Mouse (Mus musculus) forebrain, embryonic 12.5 days (tissue): Measurements from ENCODE around the gene Adra2c. TPM values are rescaled to one million over a fixed set of nuclear protein-coding genes. Genes with fewer than 3 reads are reported as not detected.

Experiments
- ATAC-seq: fragments of 200-750 bp; cut with Nextera tagmentation; 2 replicates; pipeline ENCODE4 v1.8.0; 2017; ENCODE audit warnings: moderate TSS enrichment; ENCODE audit not compliant: low FRiP score
- H3K27ac ChIP-seq: fragments of 300-500 bp; sonication (generic); 2 replicates; pipeline ENCODE4 v1.5.1; 2016; ENCODE audit warnings: mild to moderate bottlenecking
- H3K27me3 ChIP-seq: fragments of 300-500 bp; sonication (generic); 2 replicates; pipeline ENCODE4 v1.6.1; 2016; ENCODE audit warnings: mild to moderate bottlenecking
- H3K36me3 ChIP-seq: fragments of 300-500 bp; sonication (generic); replicated peaks from 2 replicates; pipeline ENCODE4 v1.6.1; 2016; ENCODE audit warnings: mild to moderate bottlenecking
- H3K4me1 ChIP-seq: fragments of 300-500 bp; sonication (generic); 2 replicates; pipeline ENCODE4 v1.6.1; 2016
- H3K4me2 ChIP-seq: fragments of 300-500 bp; sonication (generic); 2 replicates; pipeline ENCODE4 v1.6.1; 2016; ENCODE audit warnings: mild to moderate bottlenecking, moderate library complexity
- H3K4me3 ChIP-seq: fragments of 300-500 bp; sonication (generic); replicated peaks from 2 replicates; pipeline ENCODE4 v1.5.1; 2016; ENCODE audit warnings: mild to moderate bottlenecking
- H3K9ac ChIP-seq: fragments of 300-500 bp; sonication (generic); 2 replicates; pipeline ENCODE4 v1.6.1; 2016; ENCODE audit warnings: mild to moderate bottlenecking
- H3K9me3 ChIP-seq: fragments of 300-500 bp; sonication (generic); 2 replicates; pipeline ENCODE4 v1.6.1; 2016
- WGBS: fragments of 180-500 bp; shearing (Covaris S2); methylation state at CpG from one replicate; pipeline ENCODE4 v1.1.7; 2016; 5-methylcytosine and 5-hydroxymethylcytosine counted together
- polyA plus RNA-seq: library from polyadenylated mRNA; unstranded; fragments of >200 nt; fragmentation: Nextera tagmentation; extraction: Ambion mirVana; gene quantifications from 2 replicates; pipeline ENCODE4 v1.2.1, GENCODE M21; 2016

The Adra2c gene
- 0.10 TPM in 1 of 2 replicates, not detected in the other for polyA plus RNA-seq

DNA sequence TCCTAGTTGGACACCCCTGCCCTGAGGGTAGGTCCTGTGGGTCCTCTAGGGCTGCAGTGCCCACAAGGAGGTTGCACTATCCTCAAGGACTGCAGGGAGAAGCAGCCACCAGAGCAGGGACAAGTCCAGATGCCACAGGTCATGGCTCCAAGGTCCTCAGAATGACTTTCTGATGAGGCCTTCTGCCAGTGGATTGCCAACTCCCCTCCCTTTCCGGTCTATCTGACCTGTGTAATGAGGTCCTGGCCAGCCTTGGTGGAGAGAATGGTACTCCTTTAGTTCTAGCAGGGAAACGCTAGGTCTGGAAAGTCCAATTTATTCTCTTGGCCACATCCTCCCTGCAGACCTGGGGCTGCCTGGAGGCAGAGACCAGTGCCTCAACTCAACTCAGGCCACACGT lies at the start of gene Adra2c:
TSS of gene Adra2c (plus strand) at position 301 of the 400 bp plus-strand sequence.
- no peak within 1 kb of the TSS for H3K27ac ChIP-seq
- peak within 1 kb of the TSS; percentile 44; the same call in 1 of the 2 replicates for H3K9ac ChIP-seq

DNA sequence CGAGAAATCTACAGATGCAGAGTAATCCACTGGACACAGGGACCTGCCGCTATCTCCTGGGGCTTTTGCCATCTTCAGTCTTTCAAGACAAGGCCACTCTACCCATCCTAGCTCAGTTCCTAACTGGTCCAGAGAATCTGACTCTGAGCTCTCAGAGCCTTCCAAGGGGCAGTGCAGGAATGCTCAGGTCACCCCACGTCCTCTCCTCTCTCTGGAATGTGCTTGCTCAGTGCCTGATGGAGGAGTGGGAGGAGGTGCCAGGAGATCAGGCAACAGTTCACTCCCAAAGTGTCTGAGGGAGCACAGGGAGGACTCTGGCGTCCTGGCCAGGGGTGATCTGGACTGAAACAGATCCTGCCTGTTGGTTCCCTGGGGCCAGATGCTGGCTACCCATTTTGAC lies 45.0 kb upstream of the Adra2c start:
- Histone ChIP-seq H3K9me3 (no peaks in the 10 kb centered on the region), H3K4me2 (no peak overlapping the region), H3K36me3 (no peaks in the 10 kb centered on the region), H3K27ac (no peak overlapping the region), H3K4me1 (no peaks in the 10 kb centered on the region), H3K4me3 (no peak overlapping the region), H3K9ac (no peak overlapping the region), H3K27me3 (no peaks in the 10 kb centered on the region)
- ATAC-seq: no peak
- WGBS: 82% methylated on average over 4 of the region's 4 CpGs

More for the DNA sequence above, at the start of gene Adra2c:
- no peak for ATAC-seq
- WGBS: 44% methylated on average over 3 of the region's 3 CpGs
- Histone ChIP-seq H3K4me1 (peaks cover 23% of the 10 kb centered on the region), H3K9me3 (no peaks in the 10 kb centered on the region), H3K4me2 (peak within 1 kb of the TSS; percentile 74), H3K36me3 (no peaks in the 10 kb centered on the region), H3K27me3 (peaks cover 92% of the 10 kb centered on the region), H3K4me3 (peak within 1 kb of the TSS; percentile 49)

DNA sequence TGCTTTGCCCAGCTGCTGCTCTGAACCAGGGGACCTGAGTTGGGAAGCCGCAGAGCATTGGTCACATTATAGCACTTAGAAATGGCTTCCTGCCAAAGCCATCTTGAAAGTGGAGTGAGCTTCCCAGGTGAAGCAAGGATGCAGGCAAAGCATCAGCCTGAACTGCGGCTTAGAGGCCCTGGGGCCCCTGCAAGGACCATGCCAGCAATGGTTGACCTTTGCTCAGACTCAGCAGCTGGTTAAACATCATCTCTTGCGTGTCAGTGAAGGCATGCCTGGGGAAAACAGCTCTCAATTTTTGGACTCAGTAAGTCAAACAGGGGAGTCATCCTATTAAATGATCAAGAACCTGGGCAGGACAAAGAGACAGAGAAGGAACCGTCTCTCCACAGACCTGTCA lies 40.4 kb upstream of the Adra2c start:
- Histone ChIP-seq H3K4me3 (no peak overlapping the region), H3K4me2 (no peak overlapping the region), H3K9ac (no peak overlapping the region), H3K9me3 (no peaks in the 10 kb centered on the region), H3K27ac (no peak overlapping the region), H3K36me3 (no peaks in the 10 kb centered on the region), H3K4me1 (no peaks in the 10 kb centered on the region), H3K27me3 (no peaks in the 10 kb centered on the region)
- 84% methylated on average over 4 of the region's 4 CpGs for WGBS
- no peak for ATAC-seq

GRCm38 (mm10) chr5:35238627-35239026 lies 39.5 kb upstream of the Adra2c start:
- H3K4me3 ChIP-seq: no peak overlapping the region
- ATAC-seq: no peak
- no peak overlapping the region for H3K9ac ChIP-seq
- H3K27me3 ChIP-seq: no peaks in the 10 kb centered on the region
- H3K36me3 ChIP-seq: no peaks in the 10 kb centered on the region
- H3K27ac ChIP-seq: no peak overlapping the region
- WGBS: 93% methylated on average over 2 of the region's 2 CpGs
- no peaks in the 10 kb centered on the region for H3K4me1 ChIP-seq
- H3K4me2 ChIP-seq: no peak overlapping the region
- no peaks in the 10 kb centered on the region for H3K9me3 ChIP-seq

DNA sequence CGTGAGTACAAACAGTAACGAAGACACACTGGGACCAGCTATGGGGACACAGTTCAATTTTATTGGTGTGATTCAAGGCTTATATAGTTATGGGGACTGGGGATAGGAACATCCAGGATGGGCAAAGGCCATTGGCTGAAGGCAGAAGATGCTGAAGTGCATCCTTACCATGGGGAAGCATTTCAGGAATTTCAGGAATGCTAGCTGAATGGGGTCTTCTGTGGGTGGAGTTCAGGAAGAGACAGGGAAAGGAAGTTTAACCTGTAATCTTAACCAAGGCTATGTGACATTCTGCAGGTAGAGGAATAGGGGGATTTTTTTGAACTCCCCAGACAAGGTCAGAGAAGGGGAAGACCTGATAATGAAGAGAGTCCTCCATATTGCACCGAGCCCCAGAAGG lies 36.6 kb upstream of the Adra2c start:
- Histone ChIP-seq H3K4me3 (no peak overlapping the region), H3K4me1 (peaks cover 4% of the 10 kb centered on the region; the same call in 1 of the 2 replicates), H3K27ac (no peak overlapping the region), H3K36me3 (no peaks in the 10 kb centered on the region), H3K9me3 (no peaks in the 10 kb centered on the region), H3K4me2 (no peak overlapping the region), H3K27me3 (no peaks in the 10 kb centered on the region), H3K9ac (no peak overlapping the region)
- WGBS: 74% methylated on average over 3 of the region's 3 CpGs
- ATAC-seq: no peak

DNA sequence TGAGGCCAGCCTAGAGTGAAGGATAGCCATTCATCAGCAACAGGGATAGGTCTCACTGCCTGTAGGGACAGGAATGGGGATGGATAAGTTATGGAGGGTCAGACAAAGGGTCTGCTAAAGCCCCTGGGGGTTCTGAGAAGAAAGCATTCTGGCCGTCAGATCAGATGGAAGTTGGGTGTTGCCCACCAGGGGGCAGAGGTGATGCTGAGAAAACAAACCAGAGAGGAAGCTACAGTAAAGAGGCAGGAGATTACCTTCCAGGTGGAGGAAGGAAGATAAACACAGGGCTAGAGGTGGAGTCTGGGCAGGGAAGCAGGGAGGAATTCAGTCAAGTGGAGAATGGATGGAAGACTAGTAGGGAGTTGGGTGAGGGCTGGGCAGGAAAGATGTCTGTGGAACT lies 33.9 kb upstream of the Adra2c start:
- WGBS: 4% methylated on average over 1 of the region's 1 CpGs
- Histone ChIP-seq H3K27ac (no peak overlapping the region), H3K4me2 (no peak overlapping the region), H3K36me3 (no peaks in the 10 kb centered on the region), H3K9ac (no peak overlapping the region), H3K4me3 (no peak overlapping the region), H3K9me3 (no peaks in the 10 kb centered on the region), H3K27me3 (no peaks in the 10 kb centered on the region), H3K4me1 (peaks cover 4% of the 10 kb centered on the region; the same call in 1 of the 2 replicates)
- ATAC-seq: no peak

DNA sequence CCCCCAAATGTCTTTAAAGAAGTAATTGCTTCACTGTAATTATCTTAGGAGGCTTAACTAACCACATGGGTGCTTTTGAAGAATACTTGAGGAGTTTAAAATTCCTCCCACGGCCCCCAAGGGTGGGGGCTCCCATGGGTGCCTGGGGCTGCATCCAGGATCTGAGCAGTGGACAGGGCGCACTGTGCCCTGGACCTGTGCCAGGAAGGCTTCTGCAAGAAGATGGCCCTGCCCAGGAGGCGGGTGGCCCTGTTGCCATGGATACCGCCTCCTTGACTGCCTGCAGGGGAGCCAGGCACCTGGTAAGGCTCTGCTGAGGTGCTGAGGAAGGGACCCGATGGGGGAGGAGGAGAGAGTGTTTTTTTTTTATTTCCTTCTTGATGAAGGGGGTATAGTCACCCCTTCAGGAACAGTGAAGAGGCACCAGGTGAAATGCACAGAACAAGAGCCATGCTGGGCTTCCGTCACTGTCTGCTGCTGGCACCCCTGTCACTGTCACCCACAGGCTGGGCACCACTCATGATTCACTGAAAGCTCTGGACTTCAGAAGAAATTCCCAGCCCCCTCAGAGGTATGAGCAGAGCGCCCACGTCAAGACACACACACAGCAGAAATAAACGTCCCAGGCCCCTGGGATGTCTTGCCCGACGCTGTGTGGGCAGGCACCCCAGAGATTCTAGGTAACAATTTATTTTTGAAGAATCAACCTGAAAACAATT lies 32.4 kb upstream of the Adra2c start:
- no peak overlapping the region for H3K9ac ChIP-seq
- no peak overlapping the region for H3K4me3 ChIP-seq
- no peaks in the 10 kb centered on the region for H3K27me3 ChIP-seq
- H3K36me3 ChIP-seq: no peaks in the 10 kb centered on the region
- ATAC-seq: no peak
- 50% methylated on average over 11 of the region's 11 CpGs for WGBS
- H3K4me2 ChIP-seq: no peak overlapping the region
- H3K27ac ChIP-seq: no peak overlapping the region
- no peaks in the 10 kb centered on the region for H3K9me3 ChIP-seq
- H3K4me1 ChIP-seq: peaks cover 4% of the 10 kb centered on the region; the same call in 1 of the 2 replicates

DNA sequence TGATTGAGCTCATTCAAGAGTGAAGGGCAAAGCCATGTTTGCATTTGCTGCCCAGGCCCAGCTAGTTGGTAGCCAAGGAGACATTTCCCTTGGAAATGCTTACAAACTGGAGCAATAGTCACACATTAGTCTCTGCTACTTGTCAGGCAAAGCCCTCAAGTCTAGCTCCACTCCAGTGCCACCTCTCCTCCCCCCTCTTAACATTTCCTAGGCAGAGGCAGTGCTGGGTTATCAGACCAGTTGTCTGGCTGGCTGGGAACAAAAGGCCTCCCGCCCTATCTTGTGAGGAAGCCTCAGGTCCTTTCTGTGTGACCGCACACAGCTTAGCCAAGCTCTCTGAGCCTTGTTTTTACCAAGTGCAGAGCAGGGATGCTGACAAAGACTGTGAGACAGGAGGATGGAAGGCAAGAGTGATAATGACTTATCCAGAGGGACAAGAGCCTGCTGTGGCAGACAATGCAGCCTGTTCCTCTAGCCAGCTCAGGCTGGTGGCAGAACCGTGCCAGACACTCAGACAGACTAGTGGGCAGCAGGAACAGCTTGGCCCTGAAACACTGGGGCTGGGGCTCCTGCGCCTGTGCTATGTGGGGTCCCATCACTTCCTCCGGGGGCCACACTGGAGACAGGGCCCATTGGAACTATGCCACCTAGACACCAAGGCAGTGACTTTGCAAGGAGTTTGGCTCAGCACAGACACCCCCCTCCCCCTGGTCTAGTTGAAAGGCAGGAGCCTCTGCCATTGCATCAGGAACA lies 23.0 kb upstream of the Adra2c start:
- H3K36me3 ChIP-seq: no peaks in the 10 kb centered on the region
- no peak overlapping the region for H3K9ac ChIP-seq
- 35% methylated on average over 5 of the region's 5 CpGs for WGBS
- no peak overlapping the region for H3K4me3 ChIP-seq
- peaks cover 7% of the 10 kb centered on the region; the same call in 1 of the 2 replicates for H3K4me1 ChIP-seq
- no peak overlapping the region for H3K27ac ChIP-seq
- no peaks in the 10 kb centered on the region for H3K27me3 ChIP-seq
- no peak overlapping the region for H3K4me2 ChIP-seq
- H3K9me3 ChIP-seq: no peaks in the 10 kb centered on the region
- no peak for ATAC-seq

- H3K4me1 ChIP-seq: peaks cover 11% of the 10 kb centered on the region
- WGBS: 77% methylated on average over 4 of the region's 4 CpGs
- H3K4me2 ChIP-seq: no peak overlapping the region
- no peaks in the 10 kb centered on the region for H3K36me3 ChIP-seq
- H3K9me3 ChIP-seq: no peaks in the 10 kb centered on the region
- no peak overlapping the region for H3K4me3 ChIP-seq
- no peak for ATAC-seq
- no peaks in the 10 kb centered on the region for H3K27me3 ChIP-seq
- no peak overlapping the region for H3K9ac ChIP-seq
- no peak overlapping the region for H3K27ac ChIP-seq
Observed at GRCm38 (mm10) chr5:35263716-35264115, 14.4 kb upstream of the Adra2c start.

DNA sequence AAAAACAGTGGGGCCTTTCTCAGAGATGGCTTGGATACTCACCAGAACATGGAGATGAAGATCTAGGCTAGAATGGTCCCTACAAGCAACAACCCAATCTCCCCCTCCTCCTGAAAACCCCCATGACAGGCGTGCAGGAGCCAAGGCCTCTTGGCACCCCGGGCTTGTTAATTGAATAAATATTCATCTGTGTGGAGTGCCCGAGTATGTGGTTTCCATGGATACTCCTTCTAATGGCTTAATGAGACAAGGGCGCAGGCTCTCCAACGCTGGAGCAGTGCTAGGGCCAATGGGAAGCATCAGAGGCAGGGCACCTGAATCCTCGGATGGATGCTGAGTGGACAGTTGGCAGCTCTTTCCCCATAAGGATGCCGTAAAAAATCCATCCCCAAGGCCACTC lies 10.6 kb upstream of the Adra2c start:
- Histone ChIP-seq H3K36me3 (no peaks in the 10 kb centered on the region), H3K4me2 (no peak overlapping the region), H3K27me3 (no peaks in the 10 kb centered on the region; the same call in 1 of the 2 replicates), H3K4me1 (peaks cover 11% of the 10 kb centered on the region), H3K9me3 (no peaks in the 10 kb centered on the region), H3K4me3 (no peak overlapping the region), H3K9ac (no peak overlapping the region), H3K27ac (peak overlapping the region; percentile 20; the same call in 1 of the 2 replicates)
- peak; percentile 74; the same call in 1 of the 2 replicates for ATAC-seq
- 33% methylated on average over 7 of the region's 7 CpGs for WGBS

DNA sequence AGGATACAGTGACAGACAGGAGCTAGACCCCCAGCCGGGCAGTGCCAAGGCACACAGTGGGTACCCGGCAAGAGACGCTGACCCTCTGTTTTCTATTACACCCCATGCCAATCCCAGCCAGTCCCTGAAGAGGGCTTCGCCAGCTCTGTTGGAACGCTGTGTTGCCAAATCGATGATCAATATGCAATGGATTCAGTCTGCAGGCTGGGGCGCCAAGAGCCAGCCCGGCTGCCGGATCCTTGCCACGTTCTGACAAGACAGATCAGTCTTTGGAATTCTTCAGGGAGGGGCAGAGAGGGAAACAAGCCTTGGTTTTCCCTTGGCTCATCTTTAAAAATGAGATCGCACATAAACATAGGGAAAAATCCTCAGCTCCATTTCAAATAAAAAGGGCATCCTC lies 2.8 kb upstream of the Adra2c start:
- Histone ChIP-seq H3K27ac (no peak overlapping the region), H3K4me3 (no peak overlapping the region), H3K27me3 (peaks cover 66% of the 10 kb centered on the region), H3K36me3 (no peaks in the 10 kb centered on the region), H3K9me3 (no peaks in the 10 kb centered on the region), H3K9ac (no peak overlapping the region), H3K4me1 (peaks cover 19% of the 10 kb centered on the region), H3K4me2 (no peak overlapping the region)
- WGBS: 77% methylated on average over 11 of the region's 11 CpGs
- ATAC-seq: no peak

GRCm38 (mm10) chr5:35278741-35279695 lies 899 bp downstream of the Adra2c start:
- peak overlapping the region; percentile 44; the same call in 1 of the 2 replicates for H3K9ac ChIP-seq
- no peaks in the 10 kb centered on the region for H3K36me3 ChIP-seq
- peaks cover 23% of the 10 kb centered on the region for H3K4me1 ChIP-seq
- no peak overlapping the region for H3K27ac ChIP-seq
- H3K4me3 ChIP-seq: peak overlapping the region; percentile 49
- no peaks in the 10 kb centered on the region for H3K9me3 ChIP-seq
- peaks cover 92% of the 10 kb centered on the region for H3K27me3 ChIP-seq
- H3K4me2 ChIP-seq: peak overlapping the region; percentile 74
- under 1% methylated on average over 87 of the region's 118 CpGs for WGBS
- peak; percentile 55; the same call in 1 of the 2 replicates for ATAC-seq
